Comparison of ENCODE assay signal across 15 mouse cellular contexts in the genomic region with DNA sequence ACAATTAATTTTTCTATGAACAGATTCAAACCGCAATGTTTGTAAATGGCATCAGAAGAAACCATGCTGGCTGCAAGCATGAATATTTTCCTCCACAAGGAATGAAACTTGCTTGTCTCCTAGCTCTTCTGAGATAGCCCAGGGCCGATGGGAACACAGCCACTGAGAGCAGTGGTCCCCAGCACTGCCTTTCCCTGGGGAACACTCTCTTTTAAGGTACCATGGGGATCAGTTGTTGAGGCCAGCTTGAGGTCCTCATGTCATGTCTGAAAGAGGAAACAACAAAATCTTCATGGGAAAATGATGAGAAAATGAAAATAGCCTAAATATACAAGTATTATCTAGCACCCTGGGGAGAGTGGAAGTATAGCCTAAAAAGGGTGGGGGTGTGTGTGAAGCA. TPM values are rescaled to one million over a fixed set of nuclear protein-coding genes. Genes with fewer than 3 reads are reported as not detected.
"Had no signal": no experiment of that assay in that cellular context is flagged by ENCODE, and none has a peak within 500 bp of the region (broad histone marks: within the 10 kb centered on the region; RNA-seq: fewer than 3 reads in every experiment).

No protein-coding gene starts in this region.

- H3K4me2 ChIP-seq: limb, embryonic 13.5 days; midbrain, embryonic 12.5 days; neural tube, embryonic 12.5 days; stomach, embryonic 15.5 days had no signal

- H3K27ac ChIP-seq: kidney, postnatal 0 days; limb, embryonic 13.5 days; liver, embryonic 14.5 days; midbrain, embryonic 12.5 days; neural tube, embryonic 12.5 days; stomach, embryonic 15.5 days had no signal

- H3K4me3 ChIP-seq: limb, embryonic 13.5 days; midbrain, embryonic 12.5 days; myocyte; neural tube, embryonic 12.5 days; stomach, embryonic 15.5 days had no signal

- H3K27me3 ChIP-seq: limb, embryonic 13.5 days; midbrain, embryonic 12.5 days; neural tube, embryonic 12.5 days; stomach, embryonic 15.5 days had no signal

- H3K9ac ChIP-seq: limb, embryonic 13.5 days; liver, embryonic 14.5 days; midbrain, embryonic 12.5 days; neural tube, embryonic 12.5 days; stomach, embryonic 15.5 days had no signal

- DNase-seq: kidney, postnatal 36 days; left cerebral cortex, postnatal 4 days; lung, adult 18-20 months; retina, postnatal 1 day; right cerebral cortex, postnatal 4 days; thymus, adult 2 months; thymus, postnatal 25 days had no signal

- H3K36me3 ChIP-seq: limb, embryonic 13.5 days; midbrain, embryonic 12.5 days; neural tube, embryonic 12.5 days; stomach, embryonic 15.5 days had no signal

- H3K4me1 ChIP-seq: limb, embryonic 13.5 days; neural tube, embryonic 12.5 days; stomach, embryonic 15.5 days had no signal

- H3K9me3 ChIP-seq: limb, embryonic 13.5 days; midbrain, embryonic 12.5 days; neural tube, embryonic 12.5 days; stomach, embryonic 15.5 days had no signal

RNA-seq across cellular contexts. Expression of gene Nuf2, which starts 55.1 kb away (rescaled TPM):
- polyA plus RNA-seq: liver, adult 2 months had no signal
